Mouse (Mus musculus) CH12.LX (cell line): ENCODE measurements at regions not wholly inside any gene's neighbourhood (a gene's known extent, or its start where the extent isn't known, plus 50 kb on each side); places are given as distances from the start of the nearest gene placed in this dataset.

ENCODE experiments used
- DNase-seq: peaks from one replicate; pipeline ENCODE4 v3.0.0-alpha.2; 2013; ENCODE audit errors: extremely low read depth
- H3K27ac ChIP-seq: 2 replicates; pipeline ENCODE4 v1.5.1; 2012; ENCODE audit warnings: low read depth, mild to moderate bottlenecking, control low read depth, moderate library complexity; ENCODE audit not compliant: insufficient read depth
- H3K27me3 ChIP-seq: replicated peaks from 2 replicates; pipeline ENCODE3; 2012; ENCODE audit warnings: inconsistent platforms
- H3K36me3 ChIP-seq, 2 experiments: replicated peaks in 1 of 2; 2 replicates each; pipeline versions ENCODE3 to v1.6.1; 2012; ENCODE audit warnings: inconsistent platforms in 1 of 2, low read length in 1 of 2, mild to moderate bottlenecking in 1 of 2, mixed read lengths in 1 of 2, moderate library complexity in 1 of 2; ENCODE audit not compliant: control insufficient read depth in 1 of 2, insufficient read depth in 1 of 2
- H3K4me1 ChIP-seq, 2 experiments: 2 replicates each; pipeline ENCODE4 v1.6.1; 2012; ENCODE audit warnings: inconsistent platforms in 1 of 2, moderate library complexity in 1 of 2; ENCODE audit not compliant: insufficient read depth in 2 of 2, control insufficient read depth in 1 of 2
- H3K4me2 ChIP-seq: 2 replicates; pipeline ENCODE4 v1.6.1; 2012; ENCODE audit warnings: low read depth, mild to moderate bottlenecking, control low read depth; ENCODE audit not compliant: poor library complexity, insufficient read depth, severe bottlenecking
- H3K4me3 ChIP-seq, 3 experiments: fragments of 150-350 bp in 1 of 3; sonication (generic) in 1 of 3; replicated peaks in 1 of 3; 2 replicates each; pipeline versions ENCODE3 to v1.5.1; 2011 to 2012; ENCODE audit warnings: low read depth in 2 of 3, low read length in 2 of 3, mild to moderate bottlenecking in 2 of 3, moderate library complexity in 2 of 3, control low read depth in 1 of 3, improper control_type of control experiment in 1 of 3, inconsistent platforms in 1 of 3, mixed read lengths in 1 of 3; ENCODE audit not compliant: poor library complexity in 1 of 3
- H3K79me2 ChIP-seq: replicated peaks from 2 replicates; pipeline ENCODE4 v1.6.1; 2012; ENCODE audit warnings: mild to moderate bottlenecking, moderate library complexity; ENCODE audit not compliant: control insufficient read depth, poor library complexity, insufficient read depth, severe bottlenecking; ENCODE audit errors: extremely low read depth
- H3K9ac ChIP-seq: 2 replicates; pipeline ENCODE4 v1.6.1; 2012; ENCODE audit warnings: low read depth, mild to moderate bottlenecking, control low read depth, moderate library complexity; ENCODE audit not compliant: insufficient read depth
- H3K9me3 ChIP-seq: replicated peaks from 2 replicates; pipeline ENCODE3; 2012; ENCODE audit warnings: low read length, inconsistent platforms, mixed read lengths
- MAX ChIP-seq: IDR thresholded peaks from 2 replicates; pipeline ENCODE4 v1.6.1; 2011; ENCODE audit warnings: low read length, improper control_type of control experiment
- NRF1 ChIP-seq: IDR thresholded peaks from 2 replicates; pipeline ENCODE4 v1.6.1; 2014; ENCODE audit warnings: low read depth, mild to moderate bottlenecking, inconsistent platforms, low read length, improper control_type of control experiment, moderate library complexity
- PAX5 ChIP-seq: IDR thresholded peaks from 2 replicates; pipeline ENCODE4 v1.6.1; 2012; ENCODE audit warnings: low read length, inconsistent platforms, mixed read lengths
- POLR2AphosphoS2 ChIP-seq: IDR thresholded peaks from 2 replicates; pipeline ENCODE4 v1.6.1; 2011; ENCODE audit warnings: low read depth, low read length, improper control_type of control experiment
- TCF12 ChIP-seq: IDR thresholded peaks from 2 replicates; pipeline ENCODE4 v1.6.1; 2014; ENCODE audit warnings: low read depth, mild to moderate bottlenecking, inconsistent platforms, low read length, improper control_type of control experiment
- ZKSCAN1 ChIP-seq: IDR thresholded peaks from 2 replicates; pipeline ENCODE4 v1.6.1; 2012; ENCODE audit warnings: low read depth, inconsistent platforms, low read length, improper control_type of control experiment, borderline replicate concordance
- ZMIZ1 ChIP-seq: IDR thresholded peaks from 2 replicates; pipeline ENCODE4 v1.6.1; 2012; ENCODE audit warnings: low read depth, mild to moderate bottlenecking, inconsistent platforms, low read length, improper control_type of control experiment
- ZNF384 ChIP-seq: IDR thresholded peaks from 2 replicates; pipeline ENCODE4 v1.6.1; 2012; ENCODE audit warnings: low read depth, low read length, improper control_type of control experiment, inconsistent platforms
- dilution Hi-C: fragments of 300-500 bp; cut with MboI; formaldehyde crosslinking; loops from 2 replicates; pipeline ENCODE4 v1.14.3; 2020; ENCODE audit warnings: low sequenced_read_pairs; ENCODE audit not compliant: extremely low pct_unique_long_range_greater_than_20kb, extremely low pct_ligation_motif_present
- in situ Hi-C: fragments of 300-500 bp; cut with MboI; formaldehyde crosslinking; loops from 3 replicates; pipeline ENCODE4 v1.14.3; 2019; ENCODE audit warnings: low sequenced_read_pairs, low pct_ligation_motif_present, low pct_unique_long_range_greater_than_20kb, mixed read lengths

DNA sequence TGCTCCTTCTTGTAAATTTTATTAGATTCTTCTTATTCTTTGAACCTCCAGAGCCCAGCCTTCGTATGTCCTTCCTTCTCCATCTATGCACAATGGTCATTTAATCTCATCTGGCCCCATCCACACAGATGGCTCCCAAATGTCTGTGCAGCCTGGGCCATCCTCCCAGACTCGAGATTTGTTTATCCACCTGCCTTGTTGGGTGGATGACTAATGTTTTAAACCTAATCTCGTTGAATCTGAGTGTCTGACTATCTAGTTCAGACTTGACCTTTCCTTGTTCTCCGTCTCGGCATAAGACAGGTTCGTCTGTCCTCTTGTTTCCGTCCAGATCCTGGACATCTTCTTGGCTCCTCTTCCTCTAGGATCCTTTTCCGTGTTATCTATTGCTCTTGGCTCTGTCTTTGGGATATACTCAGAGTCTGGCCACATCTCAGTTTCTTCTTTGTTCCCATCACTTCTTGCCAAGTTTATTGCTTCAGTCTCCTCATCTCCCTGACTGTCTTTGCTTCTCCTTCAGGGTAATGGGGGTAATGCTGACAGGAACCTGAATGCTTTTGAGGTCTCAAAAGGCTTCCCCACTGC, 141.4 kb upstream of the Gas1 start:
- dilution Hi-C loops, result no loop called here
- Histone ChIP-seq H3K9me3 (peaks cover 80% of the 10 kb centered on the region), H3K36me3 (no peaks in the 10 kb centered on the region), H3K79me2 (no peaks in the 10 kb centered on the region)
- in situ Hi-C loops, result no loop called here
- no peak for TF ChIP-seq PAX5
- TF ChIP-seq POLR2AphosphoS2, result no peak
- no peak for TF ChIP-seq ZKSCAN1
- TF ChIP-seq, all 38 proteins: peak for 0
- Histone ChIP-seq H3K4me3 (no peak overlapping the region), H3K4me2 (no peak overlapping the region), H3K27ac (no peak overlapping the region), H3K9ac (no peak overlapping the region), H3K27me3 (no peaks in the 10 kb centered on the region), H3K4me1 (no peaks in the 10 kb centered on the region)
- no peak for DNase-seq

DNA sequence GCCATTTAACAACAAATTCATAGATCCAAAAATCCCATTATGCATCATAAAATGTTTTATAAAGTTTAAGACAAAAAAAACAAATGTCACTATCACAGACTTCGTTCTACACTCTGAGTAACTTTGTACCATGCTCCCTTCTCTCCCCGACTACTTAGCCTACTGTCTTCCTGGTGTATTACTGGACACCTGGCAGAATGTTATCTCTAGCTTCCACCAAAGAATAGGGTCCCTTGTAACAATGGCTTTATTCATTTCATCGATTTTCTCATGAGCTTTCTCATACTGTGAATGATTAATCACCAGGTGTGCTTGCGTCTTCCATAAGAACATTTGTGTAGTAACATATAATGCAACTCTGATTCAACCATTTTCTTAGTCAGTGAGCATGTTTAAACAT, 142.1 kb upstream of the Gas1 start:
- H3K36me3 ChIP-seq, result no peaks in the 10 kb centered on the region
- DNase-seq, result no peak
- dilution Hi-C loops (no loop called here), in situ Hi-C loops (no loop called here)
- H3K9ac ChIP-seq, result no peak overlapping the region
- no peak overlapping the region for H3K27ac ChIP-seq
- H3K9me3 ChIP-seq, result peaks cover 81% of the 10 kb centered on the region
- H3K27me3 ChIP-seq, result no peaks in the 10 kb centered on the region
- no peaks in the 10 kb centered on the region for H3K4me1 ChIP-seq
- no peaks in the 10 kb centered on the region for H3K79me2 ChIP-seq
- H3K4me2 ChIP-seq, result no peak overlapping the region
- no peak for TF ChIP-seq MAX
- TF ChIP-seq, all 38 proteins: peak for 0
- no peak overlapping the region for H3K4me3 ChIP-seq

GRCm38 (mm10) chr13:60319861-60320602, 142.9 kb upstream of the Gas1 start:
- Histone ChIP-seq H3K9me3 (peaks cover 79% of the 10 kb centered on the region), H3K4me1 (no peaks in the 10 kb centered on the region), H3K27me3 (no peaks in the 10 kb centered on the region), H3K9ac (no peak overlapping the region), H3K27ac (no peak overlapping the region), H3K4me3 (no peak overlapping the region), H3K79me2 (no peaks in the 10 kb centered on the region), H3K36me3 (no peaks in the 10 kb centered on the region), H3K4me2 (no peak overlapping the region)
- DNase-seq, result no peak
- dilution Hi-C loops (no loop called here), in situ Hi-C loops (no loop called here)
- TF ChIP-seq NRF1, result no peak
- no peak for TF ChIP-seq ZNF384
- no peak for TF ChIP-seq TCF12
- no peak for TF ChIP-seq ZMIZ1
